In the genomic region with DNA sequence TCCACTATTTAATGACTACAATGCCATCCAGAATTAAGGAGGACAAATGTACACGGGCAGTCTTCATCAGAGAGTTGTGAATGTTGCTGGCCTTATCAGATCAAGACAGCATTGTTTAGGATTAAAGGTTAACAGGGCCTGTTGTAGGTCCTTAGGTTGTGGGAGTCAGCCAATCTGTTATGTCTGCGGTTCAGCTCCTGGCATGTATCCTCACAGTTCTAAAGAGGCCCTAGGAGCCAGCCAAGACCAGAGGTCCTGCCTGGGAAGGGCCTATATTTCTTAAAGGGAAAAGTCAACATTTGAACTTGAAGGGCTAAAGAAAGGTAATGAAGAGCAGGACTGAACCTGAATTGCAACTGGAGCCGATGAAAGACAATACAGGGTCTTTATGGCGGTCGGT, we compare ENCODE assay signal across 19 mouse cellular contexts.
"Had no signal": no experiment of that assay in that cellular context is flagged by ENCODE, and none has a peak within 500 bp of the region (broad histone marks: within the 10 kb centered on the region; RNA-seq: fewer than 3 reads in every experiment).

No protein-coding gene starts in this region.

- ATAC-seq: liver, postnatal 0 days; midbrain, embryonic 15.5 days had no signal

- H3K9ac ChIP-seq: kidney, embryonic 15.5 days; limb, embryonic 12.5 days; limb, embryonic 15.5 days; liver, embryonic 14.5 days; liver, postnatal 0 days; midbrain, embryonic 12.5 days; midbrain, embryonic 15.5 days; neural tube, embryonic 12.5 days; neural tube, embryonic 15.5 days; stomach, embryonic 15.5 days had no signal

- H3K27ac ChIP-seq: kidney, embryonic 15.5 days; limb, embryonic 12.5 days; limb, embryonic 15.5 days; liver, embryonic 14.5 days; midbrain, embryonic 12.5 days; midbrain, embryonic 15.5 days; neural tube, embryonic 12.5 days; neural tube, embryonic 15.5 days; stomach, embryonic 15.5 days had no signal

- H3K4me3 ChIP-seq: kidney, embryonic 15.5 days; limb, embryonic 12.5 days; limb, embryonic 15.5 days; midbrain, embryonic 12.5 days; midbrain, embryonic 15.5 days; neural tube, embryonic 12.5 days; neural tube, embryonic 15.5 days; stomach, embryonic 15.5 days had no signal

- H3K4me2 ChIP-seq: kidney, embryonic 15.5 days; limb, embryonic 12.5 days; limb, embryonic 15.5 days; liver, embryonic 11.5 days; midbrain, embryonic 12.5 days; midbrain, embryonic 15.5 days; neural tube, embryonic 12.5 days; neural tube, embryonic 15.5 days; stomach, embryonic 15.5 days had no signal

- H3K9me3 ChIP-seq: kidney, embryonic 15.5 days; limb, embryonic 12.5 days; limb, embryonic 15.5 days; midbrain, embryonic 12.5 days; midbrain, embryonic 15.5 days; neural tube, embryonic 12.5 days; neural tube, embryonic 15.5 days; stomach, embryonic 15.5 days had no signal

- H3K27me3 ChIP-seq: kidney, embryonic 15.5 days; limb, embryonic 12.5 days; limb, embryonic 15.5 days; midbrain, embryonic 12.5 days; midbrain, embryonic 15.5 days; neural tube, embryonic 12.5 days; neural tube, embryonic 15.5 days; stomach, embryonic 15.5 days had no signal

- H3K36me3 ChIP-seq: kidney, embryonic 15.5 days; limb, embryonic 12.5 days; limb, embryonic 15.5 days; midbrain, embryonic 12.5 days; midbrain, embryonic 15.5 days; neural tube, embryonic 12.5 days; neural tube, embryonic 15.5 days; stomach, embryonic 15.5 days had no signal

- DNase-seq: kidney, adult 2 months; kidney, postnatal 10 days; kidney, postnatal 4 days; left cerebral cortex, postnatal 4 days; liver, postnatal 0 days; retina, postnatal 1 day; right cerebral cortex, postnatal 25 days; spleen, adult 18-20 months; thymus, postnatal 25 days had no signal
